Comparison of ENCODE assay signal across 10 mouse cellular contexts in genomic region chr9:75775129-75775845, GRCm38 (mm10). TPM values are rescaled to one million over a fixed set of nuclear protein-coding genes. Genes with fewer than 3 reads are reported as not detected.
A peak's percentile ranks its signal among the peaks of the same experiment; 100 is the strongest.
DNase-seq lines count a peak whose midpoint lies in the region; ATAC-seq lines count a peak whose summit lies in the region.
"Had no signal": no experiment of that assay in that cellular context is flagged by ENCODE, and none has a peak within 500 bp of the region (broad histone marks: within the 10 kb centered on the region; RNA-seq: fewer than 3 reads in every experiment).

Gene Bmp5, plus strand, starts transcription at chr9:75775364.

- H3K4me3 ChIP-seq in heart, embryonic 11.5 days (ENCODE audit: low read depth, low read length), result peak within 1 kb of the TSS; percentile 47
- H3K4me3 ChIP-seq in brown adipose tissue, adult 24 weeks (ENCODE audit: insufficient read depth, low read depth, low read length), result peak within 1 kb of the TSS; percentile 38
- peak within 1 kb of the TSS; percentile 9 for H3K4me3 ChIP-seq in hindbrain, embryonic 12.5 days
- H3K4me3 ChIP-seq: erythroblast, embryonic 14.5 days had no signal

- no peaks in the 10 kb centered on the region for H3K9me3 ChIP-seq in heart, embryonic 11.5 days (replicated peaks; ENCODE audit: control insufficient read depth, low read length)
- H3K9me3 ChIP-seq in hindbrain, embryonic 12.5 days (replicated peaks), result no peaks in the 10 kb centered on the region

- 20% methylated on average over 7 of the region's 7 CpGs for WGBS in heart, embryonic 11.5 days (ENCODE audit: insufficient replicate concordance)
- WGBS in hindbrain, embryonic 12.5 days, result 30% methylated on average over 7 of the region's 7 CpGs

- H3K4me1 ChIP-seq in heart, embryonic 11.5 days (ENCODE audit: control insufficient read depth, insufficient read depth, low read length), result no peaks in the 10 kb centered on the region
- no peaks in the 10 kb centered on the region for H3K4me1 ChIP-seq in brown adipose tissue, adult 24 weeks (ENCODE audit: control insufficient read depth, insufficient read depth, insufficient read length, low read length)
- no peaks in the 10 kb centered on the region; the same call in 1 of the 2 replicates for H3K4me1 ChIP-seq in hindbrain, embryonic 12.5 days

- intact Hi-C loops in heart, postnatal 25 days (cut with DNase I), result no loop called here

- no peak for ATAC-seq in heart, embryonic 11.5 days (replicated peaks; ENCODE audit: insufficient number of reproducible peaks, low FRiP score, low TSS enrichment)
- ATAC-seq in hindbrain, embryonic 12.5 days (ENCODE audit: low FRiP score), result no peak
- ATAC-seq in frontal cortex, adult (ENCODE audit: low TSS enrichment), result no peak

- peak within 1 kb of the TSS; percentile 67 for H3K27ac ChIP-seq in heart, embryonic 11.5 days (ENCODE audit: low read depth, low read length)
- peak within 1 kb of the TSS; percentile 35; the same call in 1 of the 2 replicates for H3K27ac ChIP-seq in brown adipose tissue, adult 24 weeks (replicated peaks; ENCODE audit: low read depth, low read length)
- peak within 1 kb of the TSS; percentile 30; the same call in 1 of the 2 replicates for H3K27ac ChIP-seq in hindbrain, embryonic 12.5 days

- no peaks in the 10 kb centered on the region for H3K27me3 ChIP-seq in heart, embryonic 11.5 days (ENCODE audit: control insufficient read depth, insufficient read depth, low read length)
- no peaks in the 10 kb centered on the region for H3K27me3 ChIP-seq in hindbrain, embryonic 12.5 days

- no peaks in the 10 kb centered on the region for H3K36me3 ChIP-seq in heart, embryonic 11.5 days (ENCODE audit: control insufficient read depth, insufficient read depth, low read length)
- H3K36me3 ChIP-seq in hindbrain, embryonic 12.5 days, result no peaks in the 10 kb centered on the region

- DNase-seq in heart, postnatal 25 days (ENCODE audit: low spot score), result no peak
- peak; percentile 37 for DNase-seq in lung, postnatal 25 days (ENCODE audit: low spot score)
- no peak for DNase-seq in layer of hippocampus, postnatal 25 days (ENCODE audit: extremely low spot score in 1 of 2, low spot score in 1 of 2)
- no peak for DNase-seq in frontal cortex, postnatal 36 days (ENCODE audit: low spot score in 2 of 2)
- DNase-seq: layer of hippocampus, adult 9-11 months had no signal

- peak within 1 kb of the TSS; percentile 67 for H3K9ac ChIP-seq in heart, embryonic 11.5 days (ENCODE audit: low read depth, low read length)
- no peak within 1 kb of the TSS for H3K9ac ChIP-seq in hindbrain, embryonic 12.5 days

- peak within 1 kb of the TSS; percentile 54 for H3K4me2 ChIP-seq in heart, embryonic 11.5 days
- peak within 1 kb of the TSS; percentile 19; the same call in 1 of the 2 replicates for H3K4me2 ChIP-seq in hindbrain, embryonic 12.5 days (replicated peaks)

RNA-seq across cellular contexts. Expression of gene Bmp5, which starts in this region (rescaled TPM):
- 11.2 and 14.5 TPM in 2 replicates for polyA plus RNA-seq in heart, embryonic 11.5 days (2014; fragmentation: Nextera tagmentation; extraction: Ambion mirVana)
- 1 to 10 TPM in 1 of 2 experiments, under 1 TPM in 1; 0.98 to 1.0 TPM for total RNA-seq in heart, postnatal 25 days (2021)
- 0.88 and 1.8 TPM in 2 replicates for polyA plus RNA-seq in brown adipose tissue, adult 24 weeks (2012; ENCODE audit: insufficient read depth, insufficient read length, missing spikeins)
- 7.0 and 9.6 TPM in 2 replicates for polyA plus RNA-seq in hindbrain, embryonic 12.5 days (2016; fragmentation: Nextera tagmentation; extraction: Ambion mirVana)
- under 1 TPM; 0.79 to 0.96 TPM for total RNA-seq in layer of hippocampus, postnatal 25 days (2021)
- polyA plus RNA-seq: erythroblast, embryonic 14.5 days had no signal
